Mouse (Mus musculus) neural tube, embryonic 15.5 days (tissue): ENCODE data around the gene Mpv17. TPM values are rescaled to one million over a fixed set of nuclear protein-coding genes. Genes with fewer than 3 reads are reported as not detected.

Source experiments
- ATAC-seq: fragments of 200-750 bp; cut with Nextera tagmentation; 2 replicates; pipeline ENCODE4 v1.8.0; 2017; ENCODE audit warnings: mild to moderate bottlenecking, moderate TSS enrichment, moderate library complexity; ENCODE audit not compliant: low FRiP score
- H3K27ac ChIP-seq: fragments of 300-500 bp; sonication (generic); replicated peaks from 2 replicates; pipeline ENCODE4 v1.5.1; 2015; ENCODE audit warnings: mild to moderate bottlenecking, inconsistent platforms
- H3K27me3 ChIP-seq: fragments of 300-500 bp; sonication (generic); replicated peaks from 2 replicates; pipeline ENCODE4 v1.6.1; 2015; ENCODE audit warnings: inconsistent platforms
- H3K36me3 ChIP-seq: fragments of 300-500 bp; sonication (generic); 2 replicates; pipeline ENCODE4 v1.6.1; 2015; ENCODE audit warnings: inconsistent platforms
- H3K4me1 ChIP-seq: fragments of 300-500 bp; sonication (generic); 2 replicates; pipeline ENCODE4 v1.6.1; 2015; ENCODE audit warnings: inconsistent platforms
- H3K4me2 ChIP-seq: fragments of 300-500 bp; sonication (generic); 2 replicates; pipeline ENCODE4 v1.6.1; 2015; ENCODE audit warnings: inconsistent platforms, mild to moderate bottlenecking, moderate library complexity
- H3K4me3 ChIP-seq: fragments of 300-500 bp; sonication (generic); replicated peaks from 2 replicates; pipeline ENCODE4 v1.5.1; 2015; ENCODE audit warnings: mild to moderate bottlenecking, inconsistent platforms
- H3K9ac ChIP-seq: fragments of 300-500 bp; sonication (generic); replicated peaks from 2 replicates; pipeline ENCODE4 v1.6.1; 2015; ENCODE audit warnings: mild to moderate bottlenecking, inconsistent platforms
- H3K9me3 ChIP-seq: fragments of 300-500 bp; sonication (generic); replicated peaks from 2 replicates; pipeline ENCODE4 v1.6.1; 2016; ENCODE audit warnings: inconsistent platforms
- WGBS: fragments of 180-500 bp; shearing (Covaris S2); methylation state at CpG from one replicate; pipeline ENCODE4 v1.1.7; 2015; ENCODE audit warnings: mixed read lengths; 5-methylcytosine and 5-hydroxymethylcytosine counted together
- polyA plus RNA-seq: library from polyadenylated mRNA; unstranded; fragments of >200 nt; fragmentation: Nextera tagmentation; extraction: Ambion mirVana; gene quantifications from 2 replicates; pipeline ENCODE4 v1.2.1, GENCODE M21; 2015

The Mpv17 gene
- polyA plus RNA-seq, 1 experiment from 2014 or later: 57.4 TPM

DNA sequence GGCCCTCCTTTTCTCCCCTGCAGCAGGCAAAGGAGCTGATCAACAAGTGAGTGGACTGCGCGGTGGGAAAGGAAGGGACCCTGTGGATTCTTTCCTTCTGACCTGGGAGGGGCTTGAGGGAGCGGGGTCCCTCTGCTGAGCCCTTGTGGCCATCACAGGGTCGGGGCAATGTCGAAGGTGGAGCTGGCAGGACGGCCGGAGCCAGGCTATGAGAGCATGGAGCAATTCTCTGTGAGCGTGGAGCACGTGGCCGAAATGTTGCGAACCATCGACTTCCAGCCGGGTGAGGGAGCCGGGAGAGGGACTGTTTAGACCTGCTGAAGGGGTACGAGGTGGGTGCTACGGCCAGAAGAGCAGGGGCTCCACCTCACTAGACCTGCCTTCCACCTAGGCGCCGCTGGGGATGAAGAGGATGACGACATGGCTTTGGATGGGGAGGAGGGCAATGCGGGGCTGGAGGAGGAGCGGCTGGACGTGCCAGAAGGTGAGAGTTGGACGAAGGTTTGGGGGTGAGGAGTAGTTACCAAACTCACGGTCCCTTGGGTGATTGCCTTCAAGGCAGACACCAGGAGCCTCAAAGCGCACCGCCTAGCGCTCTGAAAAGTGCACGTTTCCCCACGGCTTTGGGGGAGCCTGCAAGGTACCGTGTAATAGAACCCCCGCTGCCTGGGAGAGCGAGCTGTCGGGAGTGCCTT lies 17.2 kb downstream of the Mpv17 start:
- Histone ChIP-seq H3K9ac (no peak overlapping the region), H3K36me3 (peaks cover 7% of the 10 kb centered on the region; the same call in 1 of the 2 replicates)

DNA sequence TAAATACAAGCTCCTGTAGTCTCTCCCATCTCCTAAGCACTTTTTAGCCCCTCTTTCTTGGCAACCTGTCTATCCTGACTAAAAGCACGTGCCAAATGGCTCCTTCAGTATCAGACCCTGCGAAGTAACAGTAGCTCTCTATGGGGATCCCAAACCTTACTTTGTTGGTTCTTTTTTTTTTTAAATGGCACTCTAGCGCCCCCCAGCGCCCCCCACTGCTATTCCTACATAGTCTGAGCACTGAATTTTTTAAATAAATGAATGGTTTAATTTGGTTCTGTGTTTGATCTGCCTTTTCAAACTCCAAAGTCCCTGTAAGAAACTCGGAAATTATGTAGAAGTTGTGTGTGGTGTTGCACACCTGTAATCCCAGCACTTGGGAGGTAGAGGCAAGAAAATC lies 28.0 kb downstream of the Mpv17 start:
- Histone ChIP-seq H3K27me3 (0 out of 2 replicates have a peak, but pooled peaks cover 2% of the 10 kb centered on the region), H3K9me3 (no peaks in the 10 kb centered on the region), H3K4me3 (no peak overlapping the region), H3K27ac (no peak overlapping the region), H3K9ac (no peak overlapping the region), H3K36me3 (no peaks in the 10 kb centered on the region), H3K4me2 (no peak overlapping the region), H3K4me1 (no peaks in the 10 kb centered on the region)
- ATAC-seq: no peak
- WGBS: 40% methylated on average over 5 of the region's 5 CpGs

More for the DNA sequence above, 17.2 kb downstream of the Mpv17 start:
- H3K27ac ChIP-seq: no peak overlapping the region
- peak overlapping the region; percentile 63 for H3K4me2 ChIP-seq
- peaks cover 67% of the 10 kb centered on the region for H3K27me3 ChIP-seq
- peak overlapping the region; percentile 36 for H3K4me3 ChIP-seq
- no peaks in the 10 kb centered on the region for H3K9me3 ChIP-seq
- under 1% methylated on average over 33 of the region's 33 CpGs for WGBS
- H3K4me1 ChIP-seq: peaks cover 27% of the 10 kb centered on the region
- ATAC-seq: no peak

DNA sequence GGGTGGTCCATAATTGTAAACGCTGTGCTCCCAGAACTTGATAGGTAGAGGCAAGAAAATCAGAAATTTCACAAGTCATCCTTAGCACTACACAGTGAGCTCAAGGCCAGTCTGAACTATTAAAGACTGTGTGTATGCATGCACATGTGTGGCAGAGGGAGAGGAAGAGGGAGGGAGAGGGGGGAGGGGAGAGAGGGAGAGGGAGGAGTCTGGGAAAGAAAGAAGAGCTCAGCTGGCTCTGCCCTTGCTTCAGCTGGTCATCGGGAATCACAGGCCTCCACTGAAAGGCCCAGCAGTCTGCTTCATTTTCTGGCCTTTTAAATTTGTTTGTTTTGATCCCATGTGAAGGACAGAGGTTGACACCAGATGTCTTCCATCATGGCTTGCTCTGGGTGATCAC lies 30.6 kb downstream of the Mpv17 start:
- Histone ChIP-seq H3K4me1 (no peaks in the 10 kb centered on the region), H3K36me3 (no peaks in the 10 kb centered on the region), H3K27ac (no peak overlapping the region), H3K27me3 (no peaks in the 10 kb centered on the region), H3K4me2 (no peak overlapping the region), H3K4me3 (no peak overlapping the region), H3K9me3 (no peaks in the 10 kb centered on the region), H3K9ac (no peak overlapping the region)
- 55% methylated on average over 2 of the region's 2 CpGs for WGBS
- ATAC-seq: no peak

DNA sequence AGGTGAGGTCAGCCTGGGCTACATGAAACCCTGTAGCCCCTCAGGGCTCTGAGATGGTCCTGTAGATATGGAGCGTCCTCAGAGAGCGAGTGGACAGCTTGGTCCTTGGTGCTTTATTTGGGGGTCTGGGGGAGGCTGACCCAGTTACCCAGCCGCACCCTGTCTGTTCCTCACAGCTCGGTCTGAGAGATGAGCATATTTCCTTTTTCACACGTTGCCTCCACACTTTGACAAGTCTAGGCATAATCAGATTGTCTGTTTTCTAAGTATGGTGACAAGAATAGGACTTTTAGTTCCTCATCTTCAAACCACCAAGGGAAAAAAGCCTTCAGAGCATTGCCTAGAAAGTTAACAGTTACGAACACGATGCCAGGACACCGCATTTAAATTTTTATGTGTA lies 32.9 kb downstream of the Mpv17 start:
- Histone ChIP-seq H3K4me2 (no peak overlapping the region), H3K4me3 (no peak overlapping the region), H3K9me3 (no peaks in the 10 kb centered on the region), H3K4me1 (no peaks in the 10 kb centered on the region), H3K9ac (no peak overlapping the region), H3K36me3 (no peaks in the 10 kb centered on the region), H3K27me3 (0 out of 2 replicates have a peak, but pooled peaks cover 5% of the 10 kb centered on the region), H3K27ac (no peak overlapping the region)
- 81% methylated on average over 8 of the region's 8 CpGs for WGBS
- ATAC-seq: no peak

DNA sequence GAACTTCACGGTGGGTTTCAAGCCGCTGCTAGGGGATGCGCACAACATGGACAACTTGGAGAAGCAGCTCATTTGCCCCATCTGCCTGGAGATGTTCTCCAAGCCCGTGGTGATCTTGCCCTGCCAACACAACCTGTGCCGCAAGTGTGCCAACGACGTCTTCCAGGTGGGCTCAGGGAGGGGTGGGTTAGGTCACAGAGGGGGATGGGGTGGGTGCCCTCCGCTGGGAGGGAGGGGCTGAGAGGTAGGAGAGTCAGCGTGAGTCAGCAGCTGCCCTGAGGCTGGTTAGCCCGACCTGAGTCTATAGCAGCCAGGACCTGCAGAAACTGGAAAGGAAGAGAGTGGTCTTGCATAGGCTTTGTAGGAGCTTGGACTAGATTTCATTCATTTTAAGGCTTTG lies 37.1 kb downstream of the Mpv17 start:
- 27% methylated on average over 10 of the region's 10 CpGs for WGBS

DNA sequence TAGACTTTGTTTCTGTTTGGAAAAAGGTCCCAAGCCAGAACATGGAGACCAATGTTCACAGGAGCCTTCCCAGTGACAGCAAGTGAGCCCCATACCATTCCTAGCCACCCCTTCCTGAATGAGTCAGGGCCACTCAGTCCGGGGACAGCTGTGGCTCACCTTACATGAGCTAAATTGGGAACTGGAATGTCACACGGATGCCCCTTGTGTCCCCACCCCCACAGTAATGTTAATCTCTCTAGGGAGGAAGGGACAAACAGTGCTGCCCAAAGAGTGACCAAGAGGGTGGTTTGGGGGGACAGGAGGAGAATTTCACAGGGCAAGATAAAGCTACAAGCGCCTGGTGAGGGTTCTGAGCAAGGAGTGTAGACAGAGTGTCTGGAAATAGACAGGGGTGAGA lies 37.7 kb downstream of the Mpv17 start, which contains the start of gene Trim54:
TSS of gene Trim54 (plus strand) at position 359 of the 400 bp plus-strand sequence.
- H3K4me1 ChIP-seq: no peaks in the 10 kb centered on the region
- no peak within 1 kb of the TSS for H3K27ac ChIP-seq
- no peak within 1 kb of the TSS for H3K4me2 ChIP-seq
- 50% methylated on average over 3 of the region's 3 CpGs for WGBS
- H3K36me3 ChIP-seq: no peaks in the 10 kb centered on the region
- no peak within 1 kb of the TSS for H3K4me3 ChIP-seq
- H3K9me3 ChIP-seq: no peaks in the 10 kb centered on the region
- H3K9ac ChIP-seq: no peak within 1 kb of the TSS
- H3K27me3 ChIP-seq: 0 out of 2 replicates have a peak, but pooled peaks cover 5% of the 10 kb centered on the region
- no peak for ATAC-seq

More for the DNA sequence above, 37.1 kb downstream of the Mpv17 start:
- Histone ChIP-seq H3K9ac (no peak overlapping the region), H3K27ac (no peak overlapping the region), H3K27me3 (0 out of 2 replicates have a peak, but pooled peaks cover 5% of the 10 kb centered on the region), H3K4me2 (no peak overlapping the region), H3K4me1 (no peaks in the 10 kb centered on the region), H3K4me3 (no peak overlapping the region), H3K9me3 (no peaks in the 10 kb centered on the region), H3K36me3 (no peaks in the 10 kb centered on the region)
- no peak for ATAC-seq

DNA sequence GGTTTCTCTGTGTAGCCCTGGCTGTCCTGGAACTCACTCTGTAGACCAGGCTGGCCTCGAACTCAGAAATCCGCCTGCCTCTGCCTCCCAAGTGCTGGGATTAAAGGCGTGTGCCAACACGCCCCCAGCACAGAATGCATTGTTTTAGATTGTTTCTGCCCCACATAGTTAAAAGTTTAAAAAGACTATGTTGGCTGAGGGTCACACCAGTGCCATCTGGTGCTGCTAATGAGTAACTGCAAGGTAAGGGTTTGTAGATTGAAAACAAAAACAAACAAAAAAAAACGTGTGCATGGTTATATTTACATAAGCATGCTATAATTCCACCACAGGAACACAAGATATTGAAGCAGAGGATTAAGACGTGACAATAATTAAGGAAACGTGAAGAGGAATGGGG lies 43.3 kb downstream of the Mpv17 start:
- Histone ChIP-seq H3K4me1 (no peaks in the 10 kb centered on the region), H3K27me3 (0 out of 2 replicates have a peak, but pooled peaks cover under 1% of the 10 kb centered on the region), H3K27ac (no peak overlapping the region), H3K9ac (no peak overlapping the region), H3K9me3 (no peaks in the 10 kb centered on the region), H3K4me2 (no peak overlapping the region), H3K36me3 (no peaks in the 10 kb centered on the region), H3K4me3 (no peak overlapping the region)
- no peak for ATAC-seq
- WGBS: 43% methylated on average over 7 of the region's 7 CpGs

DNA sequence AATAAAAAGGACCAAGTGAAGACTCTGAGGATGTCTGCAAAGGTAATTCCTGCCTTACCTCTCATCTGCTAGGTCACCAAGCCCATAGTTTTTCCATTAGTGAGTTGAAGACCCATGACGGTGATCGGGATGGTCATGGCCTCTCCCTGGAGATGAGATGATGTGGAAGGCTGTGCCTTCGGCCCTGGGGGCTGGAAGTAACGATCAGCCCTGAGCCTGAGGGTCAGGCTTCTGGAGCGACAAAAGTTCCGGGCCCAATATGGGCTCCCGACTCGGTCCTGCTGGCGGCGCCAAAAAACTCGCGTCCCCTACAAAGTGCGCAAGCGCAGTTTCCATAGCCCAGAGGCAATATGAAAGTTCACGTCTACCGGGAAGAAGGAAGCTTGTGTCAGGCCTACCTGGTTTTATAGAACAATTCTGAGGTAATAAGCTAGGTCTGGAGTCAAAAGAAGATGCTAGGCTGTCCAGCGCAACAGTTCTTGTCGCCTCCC lies 46.0 kb downstream of the Mpv17 start, which contains the start of gene Slc30a3:
TSS of gene Slc30a3 (minus strand) at position 238 of the 491 bp plus-strand sequence.
- no peak within 1 kb of the TSS for H3K4me2 ChIP-seq
- no peak within 1 kb of the TSS for H3K27ac ChIP-seq
- H3K4me3 ChIP-seq: no peak within 1 kb of the TSS
- no peaks in the 10 kb centered on the region for H3K4me1 ChIP-seq
- H3K27me3 ChIP-seq: 0 out of 2 replicates have a peak, but pooled peaks cover 4% of the 10 kb centered on the region
- WGBS: 92% methylated on average over 18 of the region's 18 CpGs
- H3K9me3 ChIP-seq: no peaks in the 10 kb centered on the region
- H3K36me3 ChIP-seq: no peaks in the 10 kb centered on the region
- H3K9ac ChIP-seq: no peak within 1 kb of the TSS
- ATAC-seq: no peak

DNA sequence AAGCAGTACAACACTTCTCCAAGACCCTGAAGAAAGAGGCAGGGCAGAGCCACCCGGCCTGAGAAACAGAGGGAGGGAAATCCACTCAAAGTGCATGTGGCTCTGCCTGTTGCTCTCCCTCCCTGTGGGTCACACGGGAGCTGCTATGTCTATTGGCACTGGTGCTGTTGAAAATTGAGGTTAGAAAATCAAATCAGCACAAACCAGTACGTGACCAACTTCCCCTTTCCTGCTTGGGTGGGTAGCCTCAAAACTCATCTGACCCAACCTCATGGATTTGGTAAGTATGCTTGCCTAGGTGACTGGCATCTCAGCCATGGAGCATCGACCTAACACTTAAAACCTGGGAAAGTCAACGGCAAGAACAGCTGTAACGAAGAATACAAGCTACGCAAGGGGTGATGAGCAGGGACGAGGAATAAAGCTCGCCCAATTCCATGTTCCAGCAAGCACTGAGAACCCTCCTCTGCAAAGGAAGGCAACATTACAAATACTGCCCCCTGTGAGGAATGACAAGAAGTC lies 48.2 kb downstream of the Mpv17 start, which contains the start of gene Dnajc5g:
TSS of gene Dnajc5g (plus strand) at position 472 of the 522 bp plus-strand sequence.
- Histone ChIP-seq H3K27ac (no peak within 1 kb of the TSS), H3K4me3 (no peak within 1 kb of the TSS), H3K27me3 (0 out of 2 replicates have a peak, but pooled peaks cover 4% of the 10 kb centered on the region), H3K9ac (no peak within 1 kb of the TSS), H3K9me3 (no peaks in the 10 kb centered on the region), H3K4me1 (no peaks in the 10 kb centered on the region), H3K4me2 (no peak within 1 kb of the TSS), H3K36me3 (no peaks in the 10 kb centered on the region)
- 85% methylated on average over 9 of the region's 9 CpGs for WGBS
- ATAC-seq: no peak

DNA sequence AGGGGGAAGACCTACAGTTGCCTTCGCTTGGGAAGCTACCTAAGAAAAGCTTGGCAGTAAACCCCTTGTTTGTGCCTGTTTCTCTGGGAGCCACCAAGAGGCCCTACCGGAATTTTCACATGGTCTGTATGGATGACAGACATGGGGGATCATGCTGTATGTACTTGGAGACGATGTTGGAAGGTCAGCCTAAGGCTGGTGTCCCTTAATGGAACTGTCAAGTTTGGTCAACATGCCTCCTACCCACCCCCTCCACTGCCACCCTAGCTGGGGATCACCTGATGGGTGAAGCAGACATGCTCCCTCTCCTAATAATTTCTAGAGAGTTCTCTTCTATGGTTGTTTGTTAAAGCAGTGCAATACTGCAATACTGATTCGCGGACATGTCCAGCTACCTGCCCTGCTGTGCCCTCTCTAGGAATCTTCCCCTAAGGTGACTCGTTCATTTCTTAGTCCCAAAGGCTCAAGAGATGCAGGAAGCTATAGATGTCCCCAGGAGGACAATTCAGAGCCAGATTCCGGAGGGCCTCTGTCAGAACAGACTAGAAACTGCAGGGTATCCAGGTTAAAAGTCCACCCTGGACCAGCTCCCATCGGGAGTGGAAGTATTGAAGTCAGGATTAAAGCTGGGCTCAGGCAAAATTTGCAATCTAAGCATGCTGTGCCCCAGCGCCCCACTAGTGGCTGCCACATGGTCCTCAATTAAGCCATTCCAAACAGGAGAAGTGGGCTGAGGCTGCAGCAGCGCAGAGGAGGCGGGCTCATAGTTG lies 58.2 kb downstream of the Mpv17 start:
- no peaks in the 10 kb centered on the region for H3K36me3 ChIP-seq
- peak overlapping the region; percentile 53 for H3K4me3 ChIP-seq
- H3K4me2 ChIP-seq: peak overlapping the region; percentile 68
- peaks cover 51% of the 10 kb centered on the region for H3K4me1 ChIP-seq
- ATAC-seq: no peak
- peaks cover 65% of the 10 kb centered on the region for H3K27me3 ChIP-seq
- WGBS: 20% methylated on average over 11 of the region's 11 CpGs
- no peak overlapping the region for H3K27ac ChIP-seq
- H3K9me3 ChIP-seq: no peaks in the 10 kb centered on the region
- H3K9ac ChIP-seq: no peak overlapping the region
